Mouse (Mus musculus) ovary, postnatal 36 days (tissue): ENCODE data around the gene Pard3b.

ENCODE experiments used
- DNase-seq: peaks from one replicate; pipeline ENCODE4 v3.0.0; 2022; ENCODE audit warnings: low spot score, mixed read lengths

Gene Pard3b

GRCm38 (mm10) chr1:61638347-61639111, at the start of gene Pard3b:
Pard3b (plus strand) TSS chr1:61638824.
- peak; percentile 77 for DNase-seq

GRCm38 (mm10) chr1:61616176-61616575, 22.4 kb upstream of the Pard3b start:
- no peak for DNase-seq

- no peak for DNase-seq
Measured at GRCm38 (mm10) chr1:61620651-61621050, 18.0 kb upstream of the Pard3b start.

- no peak for DNase-seq
Measured at GRCm38 (mm10) chr1:61629857-61630256, 8.8 kb upstream of the Pard3b start.

GRCm38 (mm10) chr1:61639114-61640093, 780 bp downstream of the Pard3b start:
- DNase-seq = no peak

- no peak for DNase-seq
Measured at GRCm38 (mm10) chr1:61641880-61642279, 3.3 kb downstream of the Pard3b start.

- no peak for DNase-seq
Measured at GRCm38 (mm10) chr1:61645062-61645461, 6.4 kb downstream of the Pard3b start.

GRCm38 (mm10) chr1:61649964-61650363, 11.3 kb downstream of the Pard3b start:
- no peak for DNase-seq

- no peak for DNase-seq
Measured at GRCm38 (mm10) chr1:61651454-61652271, 13.0 kb downstream of the Pard3b start.

GRCm38 (mm10) chr1:61657760-61658159, 19.1 kb downstream of the Pard3b start:
- DNase-seq = no peak

GRCm38 (mm10) chr1:61659931-61660330, 21.3 kb downstream of the Pard3b start:
- no peak for DNase-seq

GRCm38 (mm10) chr1:61685221-61685814, 46.7 kb downstream of the Pard3b start:
- DNase-seq = no peak

- no peak for DNase-seq
Measured at GRCm38 (mm10) chr1:61685921-61686320, 47.3 kb downstream of the Pard3b start.

- no peak for DNase-seq
Measured at GRCm38 (mm10) chr1:61688301-61688700, 49.7 kb downstream of the Pard3b start.

- no peak for DNase-seq
Measured at GRCm38 (mm10) chr1:61698462-61699218, 60.0 kb downstream of the Pard3b start.

- DNase-seq = no peak
Measured at GRCm38 (mm10) chr1:61709812-61710211, 71.2 kb downstream of the Pard3b start.

- DNase-seq = no peak
Measured at GRCm38 (mm10) chr1:61711523-61711922, 72.9 kb downstream of the Pard3b start.

- no peak for DNase-seq
Measured at GRCm38 (mm10) chr1:61729654-61730053, 91.0 kb downstream of the Pard3b start.

GRCm38 (mm10) chr1:61736550-61736949, 97.9 kb downstream of the Pard3b start:
- DNase-seq = no peak

- no peak for DNase-seq
Measured at GRCm38 (mm10) chr1:61742831-61743230, 104.2 kb downstream of the Pard3b start.

GRCm38 (mm10) chr1:61747481-61747880, 108.9 kb downstream of the Pard3b start:
- no peak for DNase-seq
